Mouse (Mus musculus): Measurements from ENCODE around the gene Nfat5. TPM values are rescaled to one million over a fixed set of nuclear protein-coding genes. Genes with fewer than 3 reads are reported as not detected.

Nfat5 gene
- polyA plus RNA-seq, 1 experiment: 18.8 TPM

DNA sequence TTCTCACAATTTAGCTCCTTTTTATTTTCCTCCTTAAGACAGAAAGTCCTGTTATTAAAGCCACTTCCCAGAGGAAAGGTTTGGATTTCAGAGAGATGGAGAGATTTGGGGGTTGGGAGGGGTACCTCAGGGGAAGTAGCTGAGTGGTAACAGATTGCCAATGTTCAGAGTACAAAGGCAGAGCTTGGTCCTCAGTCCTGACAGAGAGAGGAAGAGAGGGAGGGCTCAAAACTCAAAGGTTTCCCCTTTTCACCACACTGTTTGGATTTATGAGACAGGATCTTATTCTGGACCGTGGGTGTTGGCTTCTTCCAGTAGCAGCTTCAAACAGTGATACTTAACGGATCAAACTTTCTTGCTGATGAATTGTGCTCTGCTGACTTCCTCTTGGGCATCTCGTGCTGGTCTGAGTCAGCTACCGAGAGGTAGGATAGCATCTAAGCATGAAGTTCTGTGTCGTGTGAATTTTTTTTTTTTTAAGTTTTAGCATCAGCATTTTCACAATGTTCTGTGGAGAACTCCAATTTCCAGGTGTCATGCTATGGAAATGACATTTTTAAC is 15.9 kb upstream of the Nfat5 start:
- Histone ChIP-seq H3K27ac (ENCODE audit: control insufficient read depth, insufficient read depth, low read depth, low read length, poor library complexity) (no peak overlapping the region), H3K4me3 (replicated peaks; ENCODE audit: control insufficient read depth, low read depth, low read length) (no peak overlapping the region), H3K4me1 (ENCODE audit: control insufficient read depth, insufficient read depth, low read length) (no peaks in the 10 kb centered on the region)
- TF ChIP-seq CTCF (IDR thresholded peaks at IDR 0.05; ENCODE audit: control insufficient read depth, insufficient read depth, low read length) (no peak), POLR2A (IDR thresholded peaks at IDR 0.05; ENCODE audit: borderline replicate concordance, control insufficient read depth, low read depth, low read length) (no peak)
- WGBS: 3% methylated on average over 5 of the region's 5 CpGs

- 78% methylated on average over 1 of the region's 1 CpGs for WGBS
- Histone ChIP-seq H3K4me3 (replicated peaks; ENCODE audit: control insufficient read depth, low read depth, low read length) (no peak overlapping the region), H3K27ac (ENCODE audit: control insufficient read depth, insufficient read depth, low read depth, low read length, poor library complexity) (no peak overlapping the region), H3K4me1 (ENCODE audit: control insufficient read depth, insufficient read depth, low read length) (no peaks in the 10 kb centered on the region)
- no peak for TF ChIP-seq POLR2A (IDR thresholded peaks at IDR 0.05; ENCODE audit: borderline replicate concordance, control insufficient read depth, low read depth, low read length)
- TF ChIP-seq CTCF (IDR thresholded peaks at IDR 0.05; ENCODE audit: control insufficient read depth, insufficient read depth, low read length): no peak
These were observed 14.7 kb upstream of the Nfat5 start for GRCm38 (mm10) chr8:107278571-107278970.

DNA sequence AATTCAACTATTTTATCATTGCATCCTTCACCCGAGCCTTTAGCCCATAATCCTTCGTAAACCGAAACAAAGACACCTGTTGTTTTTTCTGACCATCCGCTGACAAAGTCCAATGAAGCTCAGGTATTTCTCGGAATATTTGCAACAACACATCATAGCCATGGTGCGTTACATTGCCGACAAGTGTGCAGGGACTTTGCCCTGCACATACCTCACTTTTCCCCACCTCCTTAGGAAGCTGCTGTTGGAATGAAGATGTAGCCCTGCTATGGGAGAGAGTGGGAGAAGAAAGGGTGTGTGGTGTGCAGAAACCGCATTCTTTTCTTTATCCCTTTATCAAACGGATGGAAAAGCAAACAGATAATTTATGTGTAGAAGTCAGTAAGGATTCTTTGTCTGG is 6.6 kb upstream of the Nfat5 start:
- Histone ChIP-seq H3K4me3 (replicated peaks; ENCODE audit: control insufficient read depth, low read depth, low read length) (no peak overlapping the region), H3K4me1 (ENCODE audit: control insufficient read depth, insufficient read depth, low read length) (no peaks in the 10 kb centered on the region), H3K27ac (ENCODE audit: control insufficient read depth, insufficient read depth, low read depth, low read length, poor library complexity) (no peak overlapping the region)
- no peak for TF ChIP-seq CTCF (IDR thresholded peaks at IDR 0.05; ENCODE audit: control insufficient read depth, insufficient read depth, low read length)
- no peak for TF ChIP-seq POLR2A (IDR thresholded peaks at IDR 0.05; ENCODE audit: borderline replicate concordance, control insufficient read depth, low read depth, low read length)
- WGBS: 88% methylated on average over 9 of the region's 9 CpGs

GRCm38 (mm10) chr8:107287522-107287921 is 5.7 kb upstream of the Nfat5 start:
- Histone ChIP-seq H3K4me1 (ENCODE audit: control insufficient read depth, insufficient read depth, low read length) (no peaks in the 10 kb centered on the region; the same call in 1 of the 2 replicates), H3K27ac (ENCODE audit: control insufficient read depth, insufficient read depth, low read depth, low read length, poor library complexity) (no peak overlapping the region), H3K4me3 (replicated peaks; ENCODE audit: control insufficient read depth, low read depth, low read length) (no peak overlapping the region)
- TF ChIP-seq POLR2A (IDR thresholded peaks at IDR 0.05; ENCODE audit: borderline replicate concordance, control insufficient read depth, low read depth, low read length): no peak
- TF ChIP-seq CTCF (IDR thresholded peaks at IDR 0.05; ENCODE audit: control insufficient read depth, insufficient read depth, low read length): no peak
- WGBS: 86% methylated on average over 5 of the region's 5 CpGs

- Histone ChIP-seq H3K4me3 (replicated peaks; ENCODE audit: control insufficient read depth, low read depth, low read length) (no peak overlapping the region), H3K27ac (ENCODE audit: control insufficient read depth, insufficient read depth, low read depth, low read length, poor library complexity) (no peak overlapping the region), H3K4me1 (ENCODE audit: control insufficient read depth, insufficient read depth, low read length) (no peaks in the 10 kb centered on the region; the same call in 1 of the 2 replicates)
- TF ChIP-seq POLR2A (IDR thresholded peaks at IDR 0.05; ENCODE audit: borderline replicate concordance, control insufficient read depth, low read depth, low read length) (no peak), CTCF (IDR thresholded peaks at IDR 0.05; ENCODE audit: control insufficient read depth, insufficient read depth, low read length) (no peak)
- 33% methylated on average over 4 of the region's 4 CpGs for WGBS
These were observed 2.1 kb upstream of the Nfat5 start for GRCm38 (mm10) chr8:107291171-107291601.

DNA sequence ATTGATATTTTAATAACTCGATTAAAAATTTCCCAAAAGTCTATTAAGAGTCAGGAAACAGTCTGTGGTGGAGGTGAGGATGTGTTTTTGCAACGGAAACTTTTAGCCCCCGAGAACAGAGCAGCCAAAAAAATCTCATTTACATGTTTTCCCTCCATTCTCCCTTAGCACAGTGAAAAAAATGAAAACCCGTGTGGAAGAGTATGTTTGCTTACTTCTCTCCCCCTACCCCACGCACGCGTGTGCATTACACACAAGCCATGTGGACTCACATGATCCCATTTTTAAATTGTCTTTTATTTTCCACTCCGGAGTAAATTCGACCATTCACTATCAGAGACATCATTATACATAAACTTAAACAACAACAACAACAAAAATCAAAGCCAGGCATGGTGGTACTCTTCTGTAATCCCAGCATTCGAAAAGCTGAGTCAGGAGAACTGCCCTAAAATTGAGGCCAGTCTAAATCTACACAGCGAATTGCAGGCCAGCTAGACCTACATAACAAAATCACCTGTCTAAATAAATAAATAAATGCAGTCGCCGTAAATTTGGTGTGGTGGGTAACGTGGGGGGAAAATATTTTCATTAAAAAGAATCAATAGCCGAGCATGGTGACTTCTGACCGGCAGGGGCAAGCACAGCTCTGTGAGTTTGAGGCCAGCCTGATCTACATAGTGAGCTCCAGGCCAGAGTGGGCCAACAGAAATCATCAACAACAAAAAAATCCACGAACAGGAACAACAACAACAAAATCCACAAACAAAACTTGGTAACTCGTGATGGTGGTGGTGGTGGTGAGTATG is 947 bp upstream of the Nfat5 start:
- no peak for TF ChIP-seq POLR2A (IDR thresholded peaks at IDR 0.05; ENCODE audit: borderline replicate concordance, control insufficient read depth, low read depth, low read length)
- TF ChIP-seq CTCF (IDR thresholded peaks at IDR 0.05; ENCODE audit: control insufficient read depth, insufficient read depth, low read length): peak; percentile 9; the same call in 1 of the 2 replicates
- Histone ChIP-seq H3K4me1 (ENCODE audit: control insufficient read depth, insufficient read depth, low read length) (no peaks in the 10 kb centered on the region; the same call in 1 of the 2 replicates), H3K27ac (ENCODE audit: control insufficient read depth, insufficient read depth, low read depth, low read length, poor library complexity) (peak overlapping the region; percentile 89), H3K4me3 (replicated peaks; ENCODE audit: control insufficient read depth, low read depth, low read length) (peak overlapping the region; percentile 76)
- WGBS: 48% methylated on average over 18 of the region's 18 CpGs

DNA sequence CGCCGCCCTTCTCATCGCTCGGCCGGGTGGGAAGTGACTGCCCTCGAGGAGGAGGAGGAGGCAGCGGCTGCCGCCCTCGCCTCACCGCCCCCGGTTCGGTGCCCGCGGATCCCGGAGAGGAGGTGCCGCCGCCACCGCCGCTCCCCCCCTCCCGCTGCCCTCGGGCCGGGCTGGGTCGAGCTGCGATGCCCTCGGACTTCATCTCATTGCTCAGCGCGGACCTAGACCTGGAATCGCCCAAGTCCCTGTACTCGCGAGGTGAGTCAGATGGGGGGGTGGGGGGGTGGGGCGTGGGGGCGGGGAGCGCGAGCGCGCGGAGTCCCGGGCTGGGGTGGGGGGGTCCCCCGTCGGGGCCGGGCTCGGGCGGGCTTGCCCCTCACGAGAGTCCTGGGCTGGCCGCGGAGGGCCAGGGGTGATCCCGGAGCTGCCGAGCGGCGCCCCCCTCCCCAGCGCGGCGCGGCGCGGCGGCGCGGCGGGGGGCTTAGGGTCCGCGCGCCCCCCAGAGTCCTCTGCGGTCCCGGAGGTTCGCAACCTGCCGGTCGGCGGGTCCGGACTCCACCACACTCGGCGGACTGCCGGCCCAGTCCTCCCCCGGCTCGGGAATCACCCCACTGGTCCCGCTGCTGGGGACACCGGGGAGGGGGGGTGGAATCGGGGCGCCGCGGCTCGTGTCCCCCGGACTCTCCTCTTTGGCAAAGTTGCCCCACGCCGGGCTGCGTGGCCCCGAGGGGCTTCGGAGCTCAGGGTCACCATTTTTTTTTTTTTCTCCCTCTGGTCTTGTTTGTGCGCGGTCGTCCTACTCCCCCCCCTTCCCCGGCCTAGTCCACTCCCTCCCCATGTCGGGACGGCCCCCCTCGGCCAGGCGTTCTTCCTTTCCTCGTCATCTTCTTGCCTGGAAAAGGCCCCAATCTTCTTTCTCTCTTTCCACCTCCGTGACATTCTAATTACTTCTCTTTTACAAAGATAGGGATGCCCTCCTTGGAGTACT is 665 bp downstream of the Nfat5 start:
- Histone ChIP-seq H3K4me1 (ENCODE audit: control insufficient read depth, insufficient read depth, low read length) (no peaks in the 10 kb centered on the region; the same call in 1 of the 2 replicates), H3K4me3 (replicated peaks; ENCODE audit: control insufficient read depth, low read depth, low read length) (peak overlapping the region; percentile 76), H3K27ac (ENCODE audit: control insufficient read depth, insufficient read depth, low read depth, low read length, poor library complexity) (peak overlapping the region; percentile 89)
- WGBS: 1% methylated on average over 96 of the region's 98 CpGs
- TF ChIP-seq CTCF (IDR thresholded peaks at IDR 0.05; ENCODE audit: control insufficient read depth, insufficient read depth, low read length) (no peak), POLR2A (IDR thresholded peaks at IDR 0.05; ENCODE audit: borderline replicate concordance, control insufficient read depth, low read depth, low read length) (no peak)

Data from bone marrow, adult 2 months (tissue).